In the genomic region with DNA sequence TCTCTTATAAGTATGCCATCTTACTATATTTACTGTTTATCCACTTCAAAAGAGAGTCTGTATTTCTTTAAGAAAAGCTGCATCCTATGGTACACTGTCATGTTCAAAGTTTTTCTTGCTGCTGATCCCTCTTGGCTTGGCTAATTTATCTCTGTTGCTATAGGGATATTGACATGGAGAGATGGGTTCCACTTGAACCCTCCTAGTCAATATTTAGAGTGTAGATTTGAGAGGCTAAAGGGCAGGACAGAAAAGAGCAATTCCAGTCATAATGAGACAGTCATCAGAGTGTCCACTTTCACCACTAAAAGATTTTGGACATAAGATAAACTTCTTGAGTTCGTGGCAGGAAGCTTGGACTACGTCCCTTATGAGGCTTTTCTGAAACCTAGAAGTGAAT, we compare ENCODE assay signal across 23 mouse cellular contexts. TPM values are rescaled to one million over a fixed set of nuclear protein-coding genes. Genes with fewer than 3 reads are reported as not detected.
DNase-seq lines count a peak whose midpoint lies in the region; ATAC-seq and TF ChIP-seq lines count a peak whose summit lies in the region.
"Had no signal": no experiment of that assay in that cellular context is flagged by ENCODE, and none has a peak within 500 bp of the region (broad histone marks: within the 10 kb centered on the region; RNA-seq: fewer than 3 reads in every experiment).

No protein-coding gene starts in this region.

- ATAC-seq in heart, postnatal 0 days (ENCODE audit: insufficient read depth, low read depth): no peak
- ATAC-seq in lung, embryonic 15.5 days (ENCODE audit: borderline replicate concordance, extremely low read depth, low FRiP score, low TSS enrichment): no peak
- peak; percentile 68 for ATAC-seq in liver, embryonic 13.5 days (ENCODE audit: low read depth)
- ATAC-seq: CD4-positive, CD25-positive, alpha-beta regulatory T cell, adult 4 months; forebrain, postnatal 0 days; hindbrain, postnatal 0 days had no signal

- no peak for TF ChIP-seq EP300 in heart, adult 2 months (IDR thresholded peaks at IDR 0.05; ENCODE audit: insufficient read depth, low read depth, low read length)
- TF ChIP-seq EP300 in heart, postnatal 0 days (IDR thresholded peaks at IDR 0.05; ENCODE audit: low read depth): no peak

- peaks cover 9% of the 10 kb centered on the region for H3K4me1 ChIP-seq in heart, adult 2 months (ENCODE audit: control insufficient read depth, insufficient read depth, low read length)
- peaks cover 17% of the 10 kb centered on the region; the same call in 1 of the 2 replicates for H3K4me1 ChIP-seq in heart, postnatal 0 days (ENCODE audit: control insufficient read depth, insufficient read depth)
- H3K4me1 ChIP-seq in lung, embryonic 15.5 days: peaks cover 20% of the 10 kb centered on the region; the same call in 1 of the 2 replicates
- H3K4me1 ChIP-seq in lung, adult 2 months (ENCODE audit: control insufficient read depth, insufficient read depth, low read length): peaks cover 6% of the 10 kb centered on the region; the same call in 1 of the 2 replicates
- H3K4me1 ChIP-seq in liver, embryonic 13.5 days (replicated peaks): peaks cover 15% of the 10 kb centered on the region
- H3K4me1 ChIP-seq: embryonic facial prominence, embryonic 13.5 days; midbrain, embryonic 12.5 days had no signal

- TF ChIP-seq POLR2A in heart, adult 2 months (IDR thresholded peaks at IDR 0.05; ENCODE audit: insufficient read depth, low read depth, low read length): no peak
- no peak for TF ChIP-seq POLR2A in lung, adult 2 months (IDR thresholded peaks at IDR 0.05; ENCODE audit: borderline replicate concordance, extremely low read depth, low read depth, low read length)

- H3K79me2 ChIP-seq in heart, adult 2 months (replicated peaks; ENCODE audit: control insufficient read depth, insufficient read depth, low read length): no peaks in the 10 kb centered on the region

- no peak for TF ChIP-seq CTCF in heart, adult 2 months (IDR thresholded peaks at IDR 0.05)
- no peak for TF ChIP-seq CTCF in heart, postnatal 0 days (IDR thresholded peaks at IDR 0.05; ENCODE audit: low read depth)
- no peak for TF ChIP-seq CTCF in lung, adult 2 months (IDR thresholded peaks at IDR 0.05; ENCODE audit: insufficient read depth, low read length)

- peak overlapping the region; percentile 64 for H3K27ac ChIP-seq in heart, adult 2 months
- peak overlapping the region; percentile 74 for H3K27ac ChIP-seq in heart, postnatal 0 days (ENCODE audit: low read depth)
- H3K27ac ChIP-seq in lung, embryonic 15.5 days: peak overlapping the region; percentile 82
- peak overlapping the region; percentile 29 for H3K27ac ChIP-seq in liver, embryonic 13.5 days
- H3K27ac ChIP-seq: embryonic facial prominence, embryonic 13.5 days; hindbrain, postnatal 0 days; left cerebral cortex, adult 2 months; limb, embryonic 10.5 days; midbrain, embryonic 12.5 days had no signal

- H3K4me2 ChIP-seq in heart, postnatal 0 days (ENCODE audit: low read depth, low read length): no peak overlapping the region
- H3K4me2 ChIP-seq in lung, embryonic 15.5 days: no peak overlapping the region
- peak overlapping the region; percentile 4; the same call in 1 of the 2 replicates for H3K4me2 ChIP-seq in liver, embryonic 13.5 days
- H3K4me2 ChIP-seq: embryonic facial prominence, embryonic 13.5 days; midbrain, embryonic 12.5 days had no signal

- intact Hi-C loops in heart, adult 2 months (cut with DNase I): loop anchor here (5.0 to 10.0 kb wide), 2 partner anchors 295 to 682 kb away; no protein-coding TSS in a partner anchor
- intact Hi-C loops in heart, postnatal 36 days (cut with DNase I): loop anchor here (5.0 to 10.0 kb wide), 2 partner anchors 315 to 542 kb away; no protein-coding TSS in a partner anchor
- intact Hi-C loops in heart, postnatal 25 days (cut with DNase I): no loop called here
- intact Hi-C loops in gastrocnemius, postnatal 36 days (cut with DNase I): loop anchor here (10.0 kb wide), 2 partner anchors 545 to 845 kb away; no protein-coding TSS in a partner anchor

- no peaks in the 10 kb centered on the region for H3K9me3 ChIP-seq in heart, postnatal 0 days (replicated peaks; ENCODE audit: control insufficient read depth, low read length)
- no peaks in the 10 kb centered on the region for H3K9me3 ChIP-seq in lung, embryonic 15.5 days
- H3K9me3 ChIP-seq in liver, embryonic 13.5 days (replicated peaks): no peaks in the 10 kb centered on the region
- H3K9me3 ChIP-seq: embryonic facial prominence, embryonic 13.5 days; G1E; limb, embryonic 10.5 days; midbrain, embryonic 12.5 days had no signal

- H3K27me3 ChIP-seq in heart, adult 2 months (ENCODE audit: control insufficient read depth, insufficient read depth, low read length): no peaks in the 10 kb centered on the region
- H3K27me3 ChIP-seq in heart, postnatal 0 days (ENCODE audit: control insufficient read depth, insufficient read depth, low read length): no peaks in the 10 kb centered on the region
- H3K27me3 ChIP-seq in lung, embryonic 15.5 days: no peaks in the 10 kb centered on the region
- H3K27me3 ChIP-seq in liver, embryonic 13.5 days: no peaks in the 10 kb centered on the region
- H3K27me3 ChIP-seq: embryonic facial prominence, embryonic 13.5 days; midbrain, embryonic 12.5 days had no signal

- DNase-seq in heart, adult 2 months: no peak
- DNase-seq in heart, postnatal 36 days: no peak
- DNase-seq in heart, postnatal 0 days (ENCODE audit: low spot score): no peak
- DNase-seq in heart, postnatal 25 days (ENCODE audit: low spot score): no peak
- DNase-seq in lung, adult 2 months: no peak
- no peak for DNase-seq in liver, embryonic 13.5 days
- DNase-seq in gastrocnemius, postnatal 36 days: no peak
- DNase-seq: cerebellum, adult 9-10 months; forebrain, postnatal 0 days; thymus, postnatal 4 days had no signal

- no peak overlapping the region for H3K9ac ChIP-seq in heart, adult 2 months (ENCODE audit: low read depth, low read length)
- no peak overlapping the region for H3K9ac ChIP-seq in heart, postnatal 0 days (replicated peaks; ENCODE audit: low read depth, low read length)
- H3K9ac ChIP-seq in lung, embryonic 15.5 days: no peak overlapping the region
- no peak overlapping the region for H3K9ac ChIP-seq in liver, embryonic 13.5 days
- H3K9ac ChIP-seq: embryonic facial prominence, embryonic 13.5 days; forebrain, postnatal 0 days; midbrain, embryonic 12.5 days had no signal

- no peak overlapping the region for H3K4me3 ChIP-seq in heart, adult 2 months
- H3K4me3 ChIP-seq in heart, postnatal 0 days (ENCODE audit: low read depth, low read length): no peak overlapping the region
- no peak overlapping the region for H3K4me3 ChIP-seq in lung, embryonic 15.5 days
- H3K4me3 ChIP-seq in lung, adult 2 months (replicated peaks; ENCODE audit: extremely low read depth, low read depth, low read length): no peak overlapping the region
- H3K4me3 ChIP-seq in liver, embryonic 13.5 days (replicated peaks): no peak overlapping the region
- H3K4me3 ChIP-seq: embryonic facial prominence, embryonic 13.5 days; left cerebral cortex, adult 2 months; limb, embryonic 10.5 days; midbrain, embryonic 12.5 days had no signal

- WGBS in heart, adult 2 months: 47% methylated on average over 2 of the region's 2 CpGs
- WGBS in heart, postnatal 0 days: 52% methylated on average over 2 of the region's 2 CpGs
- WGBS in lung, embryonic 15.5 days: 18% methylated on average over 2 of the region's 2 CpGs
- WGBS in lung, adult 2 months: 22% methylated on average over 2 of the region's 2 CpGs
- 12% methylated on average over 2 of the region's 2 CpGs for WGBS in liver, embryonic 13.5 days (ENCODE audit: insufficient replicate concordance)

- H3K36me3 ChIP-seq in heart, adult 2 months (ENCODE audit: control insufficient read depth, insufficient read depth, low read length): peaks cover 7% of the 10 kb centered on the region
- no peaks in the 10 kb centered on the region for H3K36me3 ChIP-seq in heart, postnatal 0 days (replicated peaks; ENCODE audit: control insufficient read depth, insufficient read depth, low read length)
- no peaks in the 10 kb centered on the region for H3K36me3 ChIP-seq in lung, embryonic 15.5 days
- no peaks in the 10 kb centered on the region for H3K36me3 ChIP-seq in liver, embryonic 13.5 days
- H3K36me3 ChIP-seq: embryonic facial prominence, embryonic 13.5 days; G1E; limb, embryonic 10.5 days; midbrain, embryonic 12.5 days had no signal

RNA-seq across cellular contexts. Expression of gene Kcnj1, which starts 27.9 kb away (rescaled TPM):
- total RNA-seq in heart, adult 2 months (2021): not detected
- polyA plus RNA-seq in heart, adult 2 months (2012; rRNA removed): not detected in 2 replicates
- not detected for total RNA-seq in heart, postnatal 36 days (2021)
- not detected in 2 replicates for total RNA-seq in heart, postnatal 0 days (2014; rRNA removed; ENCODE audit: low replicate concordance)
- not detected in 2 replicates for polyA plus RNA-seq in heart, postnatal 0 days (2015; fragmentation: Nextera tagmentation; extraction: Ambion mirVana)
- not detected for total RNA-seq in heart, postnatal 25 days (2021)
- not detected in 2 replicates for polyA plus RNA-seq in lung, embryonic 15.5 days (2015; fragmentation: Nextera tagmentation; extraction: Ambion mirVana)
- polyA plus RNA-seq in lung, adult 2 months (2012; rRNA removed): not detected in 2 replicates
- not detected in 2 replicates for polyA plus RNA-seq in liver, embryonic 13.5 days (2015; fragmentation: Nextera tagmentation; extraction: Ambion mirVana)
- total RNA-seq in gastrocnemius, postnatal 36 days (2021): not detected
- total RNA-seq: adrenal gland, postnatal 36 days; forebrain, postnatal 0 days; gastrocnemius, adult 18-20 months; hematopoietic stem cell, adult 5-6 weeks; hindbrain, postnatal 0 days; layer of hippocampus, adult 8-10 months; left cerebral cortex, adult 2 months had no signal
- polyA plus RNA-seq: CD4-positive, CD25-positive, alpha-beta regulatory T cell, adult 4 months; embryonic facial prominence, embryonic 13.5 days; forebrain, postnatal 0 days; G1E; hindbrain, postnatal 0 days; limb, embryonic 10.5 days; midbrain, embryonic 12.5 days; neural tube, embryonic 14.5 days had no signal

RNA-seq across cellular contexts. Expression of gene Kcnj5, which starts 56.1 kb away (rescaled TPM):
- total RNA-seq in heart, adult 2 months (2021): 10 to 100 TPM; 47.2 to 52.4 TPM
- 32.3 and 65.7 TPM in 2 replicates for polyA plus RNA-seq in heart, adult 2 months (2012; rRNA removed)
- total RNA-seq in heart, postnatal 36 days (2021): 10 to 100 TPM; 46.2 to 49.6 TPM
- 42.8 and 58.1 TPM in 2 replicates for total RNA-seq in heart, postnatal 0 days (2014; rRNA removed; ENCODE audit: low replicate concordance)
- polyA plus RNA-seq in heart, postnatal 0 days (2015; fragmentation: Nextera tagmentation; extraction: Ambion mirVana): 31.9 and 32.5 TPM in 2 replicates
- 10 to 100 TPM; 50.8 to 56.0 TPM for total RNA-seq in heart, postnatal 25 days (2021)
- 1.1 and 2.4 TPM in 2 replicates for polyA plus RNA-seq in lung, embryonic 15.5 days (2015; fragmentation: Nextera tagmentation; extraction: Ambion mirVana)
- 0.96 and 1.7 TPM in 2 replicates for polyA plus RNA-seq in lung, adult 2 months (2012; rRNA removed)
- polyA plus RNA-seq in liver, embryonic 13.5 days (2015; fragmentation: Nextera tagmentation; extraction: Ambion mirVana): 1.9 and 2.6 TPM in 2 replicates
- not detected for total RNA-seq in gastrocnemius, postnatal 36 days (2021)
- total RNA-seq: gastrocnemius, adult 18-20 months had no signal
- polyA plus RNA-seq: CD4-positive, CD25-positive, alpha-beta regulatory T cell, adult 4 months; G1E had no signal

Comparison
In these comparisons a context has a peak if more than half of its experiments do, and no peak if none do; other contexts are left out.
1. H3K27ac ChIP-seq: peak in every context shown above with its lines; median percentile 82 in lung, embryonic 15.5 days; 74 in heart, postnatal 0 days; 64 in heart, adult 2 months; 29 in liver, embryonic 13.5 days.
2. RNA of gene Kcnj5, which starts 56.1 kb away (total RNA-seq): 42.8 to 58.1 TPM in heart, postnatal 0 days, 50.8 to 56.0 TPM in heart, postnatal 25 days, 47.2 to 52.4 TPM in heart, adult 2 months and 46.2 to 49.6 TPM in heart, postnatal 36 days; not detected in gastrocnemius, postnatal 36 days; every median in the first group is over 10 times any median in the second.